Mouse (Mus musculus): ENCODE results near the gene Tnr. TPM values are rescaled to one million over a fixed set of nuclear protein-coding genes. Genes with fewer than 3 reads are reported as not detected.

Gene Tnr
- polyA plus RNA-seq, 1 experiment from 2014 or later, result not detected

DNA sequence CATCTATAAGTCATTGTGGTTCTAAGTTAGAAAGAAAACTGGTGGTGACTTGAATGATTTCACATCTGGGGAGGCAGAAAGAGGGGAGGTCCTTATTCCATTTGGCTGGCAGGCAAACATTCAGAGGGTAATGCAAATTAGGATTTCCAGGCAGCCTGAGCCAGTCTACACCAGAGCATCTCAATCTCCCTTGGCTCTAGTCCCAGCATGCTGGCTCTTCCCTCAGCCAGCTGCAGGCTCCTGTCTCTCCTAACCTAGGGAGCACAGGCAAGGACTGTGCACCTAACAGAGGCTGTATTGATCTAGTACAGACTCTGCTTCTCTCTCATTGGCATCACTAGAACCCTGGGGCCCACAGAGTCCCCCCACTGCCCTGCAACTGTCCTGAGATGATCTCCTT is 237.4 kb downstream of the Tnr start:
- no peaks in the 10 kb centered on the region for H3K9me3 ChIP-seq
- no peak overlapping the region for H3K27ac ChIP-seq (replicated peaks)
- no peak overlapping the region for H3K4me2 ChIP-seq
- H3K4me1 ChIP-seq, result no peaks in the 10 kb centered on the region
- H3K9ac ChIP-seq, result no peak overlapping the region
- H3K27me3 ChIP-seq (replicated peaks), result no peaks in the 10 kb centered on the region
- no peak overlapping the region for H3K4me3 ChIP-seq
- no peaks in the 10 kb centered on the region for H3K36me3 ChIP-seq
- no peak for ATAC-seq (ENCODE audit: extremely low read depth, insufficient number of reproducible peaks, low FRiP score, low TSS enrichment)

DNA sequence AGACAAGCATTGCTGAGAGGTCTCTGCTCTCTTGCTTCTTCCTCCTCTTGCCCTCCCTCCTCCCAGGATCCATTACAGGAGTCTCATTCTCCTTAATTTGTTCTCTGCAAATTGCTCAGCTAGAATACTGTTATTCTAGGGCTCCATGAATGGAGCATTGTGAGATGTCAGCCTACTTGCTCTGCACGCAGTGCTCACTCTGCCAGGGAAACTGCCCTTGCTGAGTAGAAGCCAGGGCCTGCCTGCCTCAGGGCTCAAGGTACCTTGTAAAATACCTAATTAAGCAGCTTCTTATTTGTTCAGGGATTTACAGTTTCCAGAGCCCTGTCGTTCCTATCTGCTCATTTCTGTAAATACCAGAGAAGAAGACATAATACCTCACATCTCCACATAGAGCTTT is 240.3 kb downstream of the Tnr start:
- Histone ChIP-seq H3K4me2 (no peak overlapping the region), H3K4me3 (no peak overlapping the region), H3K36me3 (no peaks in the 10 kb centered on the region), H3K9me3 (no peaks in the 10 kb centered on the region), H3K9ac (no peak overlapping the region), H3K27me3 (replicated peaks) (peaks cover 4% of the 10 kb centered on the region; the same call in 1 of the 2 replicates), H3K27ac (replicated peaks) (no peak overlapping the region), H3K4me1 (no peaks in the 10 kb centered on the region)
- 69% methylated on average over 2 of the region's 2 CpGs for WGBS
- ATAC-seq (ENCODE audit: extremely low read depth, insufficient number of reproducible peaks, low FRiP score, low TSS enrichment), result no peak

DNA sequence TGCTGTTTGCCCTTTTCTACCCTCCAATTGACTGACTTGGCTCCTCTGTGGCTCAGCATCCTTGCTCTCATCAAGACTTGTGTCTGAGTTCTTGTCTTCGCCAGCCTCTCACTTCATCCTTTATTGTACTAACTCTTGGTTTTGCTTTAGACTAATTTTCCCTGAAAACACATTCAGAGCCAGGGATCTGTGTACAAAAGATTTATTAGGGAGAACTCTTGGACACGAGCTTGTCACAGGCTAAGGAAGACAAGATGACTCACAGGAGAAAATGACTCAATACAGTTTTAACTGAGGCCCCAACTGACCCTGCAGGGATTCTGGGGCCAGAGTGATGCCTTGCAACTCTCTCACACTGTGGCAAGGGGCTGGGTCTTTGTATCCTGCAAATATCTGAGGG is 241.3 kb downstream of the Tnr start:
- no peaks in the 10 kb centered on the region for H3K9me3 ChIP-seq
- H3K9ac ChIP-seq, result no peak overlapping the region
- H3K36me3 ChIP-seq, result no peaks in the 10 kb centered on the region
- H3K4me2 ChIP-seq, result no peak overlapping the region
- H3K4me3 ChIP-seq, result no peak overlapping the region
- peaks cover 4% of the 10 kb centered on the region; the same call in 1 of the 2 replicates for H3K27me3 ChIP-seq (replicated peaks)
- H3K4me1 ChIP-seq, result no peaks in the 10 kb centered on the region
- WGBS, result 61% methylated on average over 2 of the region's 2 CpGs
- no peak for ATAC-seq (ENCODE audit: extremely low read depth, insufficient number of reproducible peaks, low FRiP score, low TSS enrichment)
- no peak overlapping the region for H3K27ac ChIP-seq (replicated peaks)

- WGBS, result 70% methylated on average over 6 of the region's 6 CpGs
- Histone ChIP-seq H3K4me1 (no peaks in the 10 kb centered on the region), H3K27ac (replicated peaks) (no peak overlapping the region), H3K27me3 (replicated peaks) (peaks cover 4% of the 10 kb centered on the region; the same call in 1 of the 2 replicates), H3K9me3 (no peaks in the 10 kb centered on the region), H3K36me3 (no peaks in the 10 kb centered on the region), H3K4me2 (no peak overlapping the region), H3K9ac (no peak overlapping the region), H3K4me3 (no peak overlapping the region)
- no peak for ATAC-seq (ENCODE audit: extremely low read depth, insufficient number of reproducible peaks, low FRiP score, low TSS enrichment)
Measured at GRCm38 (mm10) chr1:159769948-159770347, 246.4 kb downstream of the Tnr start.

DNA sequence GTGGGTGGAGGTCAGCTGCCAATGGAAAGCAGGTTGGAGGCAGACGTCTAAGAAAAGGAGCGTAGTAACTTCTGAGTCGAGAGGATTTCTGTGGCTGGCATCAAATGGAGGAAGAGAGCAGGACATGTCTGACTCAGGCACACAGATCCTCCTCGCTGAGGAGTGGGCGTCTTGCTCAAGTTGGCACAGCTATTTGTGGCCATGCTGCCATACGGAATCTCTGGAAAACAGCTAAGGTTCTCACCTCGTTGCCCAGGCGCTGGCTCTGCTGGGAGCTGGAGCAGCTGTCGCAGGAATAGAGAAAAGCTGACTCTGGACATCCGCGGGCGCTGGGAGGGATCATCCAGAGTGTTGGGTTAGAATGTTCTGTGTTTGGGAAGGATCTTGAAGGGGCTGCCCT is 250.1 kb downstream of the Tnr start:
- 69% methylated on average over 12 of the region's 12 CpGs for WGBS
- H3K4me3 ChIP-seq, result no peak overlapping the region
- no peak for ATAC-seq (ENCODE audit: extremely low read depth, insufficient number of reproducible peaks, low FRiP score, low TSS enrichment)
- H3K9ac ChIP-seq, result no peak overlapping the region
- no peaks in the 10 kb centered on the region for H3K4me1 ChIP-seq
- no peaks in the 10 kb centered on the region for H3K9me3 ChIP-seq
- no peaks in the 10 kb centered on the region for H3K36me3 ChIP-seq
- no peaks in the 10 kb centered on the region for H3K27me3 ChIP-seq (replicated peaks)
- H3K27ac ChIP-seq (replicated peaks), result no peak overlapping the region
- no peak overlapping the region for H3K4me2 ChIP-seq

DNA sequence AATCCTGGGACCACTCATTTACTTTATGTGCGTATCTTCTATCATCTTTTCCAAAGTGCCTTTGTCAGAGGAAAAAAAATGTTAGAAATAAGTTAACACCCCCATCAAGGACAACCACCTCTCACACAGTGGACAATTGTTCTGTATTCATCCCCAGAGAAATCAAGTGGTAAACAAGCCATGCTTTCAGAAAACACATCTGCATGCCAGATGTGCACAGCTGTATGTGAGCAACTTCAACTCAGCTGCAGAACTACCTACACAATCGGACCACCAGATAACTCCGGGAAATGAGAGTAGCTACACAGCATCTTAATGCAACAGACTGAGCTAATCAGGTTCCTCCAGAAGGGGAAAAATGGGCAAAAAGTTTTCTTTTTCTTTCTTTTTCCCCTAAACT is 251.6 kb downstream of the Tnr start:
- Histone ChIP-seq H3K4me1 (no peaks in the 10 kb centered on the region), H3K27ac (replicated peaks) (no peak overlapping the region), H3K36me3 (no peaks in the 10 kb centered on the region), H3K4me2 (no peak overlapping the region), H3K27me3 (replicated peaks) (no peaks in the 10 kb centered on the region), H3K4me3 (no peak overlapping the region), H3K9me3 (no peaks in the 10 kb centered on the region), H3K9ac (no peak overlapping the region)
- ATAC-seq (ENCODE audit: extremely low read depth, insufficient number of reproducible peaks, low FRiP score, low TSS enrichment), result no peak
- 67% methylated on average over 3 of the region's 3 CpGs for WGBS

GRCm38 (mm10) chr1:159777107-159777506 is 253.5 kb downstream of the Tnr start:
- Histone ChIP-seq H3K27ac (replicated peaks) (no peak overlapping the region), H3K9me3 (no peaks in the 10 kb centered on the region), H3K9ac (no peak overlapping the region), H3K4me3 (no peak overlapping the region), H3K4me1 (no peaks in the 10 kb centered on the region), H3K27me3 (replicated peaks) (no peaks in the 10 kb centered on the region), H3K36me3 (no peaks in the 10 kb centered on the region), H3K4me2 (no peak overlapping the region)
- 63% methylated on average over 3 of the region's 3 CpGs for WGBS
- ATAC-seq (ENCODE audit: extremely low read depth, insufficient number of reproducible peaks, low FRiP score, low TSS enrichment), result no peak

- Histone ChIP-seq H3K9me3 (no peaks in the 10 kb centered on the region), H3K36me3 (no peaks in the 10 kb centered on the region), H3K4me2 (no peak overlapping the region), H3K4me1 (no peaks in the 10 kb centered on the region), H3K9ac (no peak overlapping the region), H3K27me3 (replicated peaks) (no peaks in the 10 kb centered on the region), H3K27ac (replicated peaks) (no peak overlapping the region), H3K4me3 (no peak overlapping the region)
- no peak for ATAC-seq (ENCODE audit: extremely low read depth, insufficient number of reproducible peaks, low FRiP score, low TSS enrichment)
- 76% methylated on average over 3 of the region's 3 CpGs for WGBS
Measured at GRCm38 (mm10) chr1:159779424-159779823, 255.9 kb downstream of the Tnr start.

GRCm38 (mm10) chr1:159783842-159784241 is 260.3 kb downstream of the Tnr start:
- Histone ChIP-seq H3K4me3 (no peak overlapping the region), H3K36me3 (no peaks in the 10 kb centered on the region), H3K27me3 (replicated peaks) (no peaks in the 10 kb centered on the region), H3K9me3 (no peaks in the 10 kb centered on the region), H3K4me1 (no peaks in the 10 kb centered on the region), H3K9ac (no peak overlapping the region), H3K27ac (replicated peaks) (no peak overlapping the region), H3K4me2 (no peak overlapping the region)
- 37% methylated on average over 5 of the region's 5 CpGs for WGBS
- ATAC-seq (ENCODE audit: extremely low read depth, insufficient number of reproducible peaks, low FRiP score, low TSS enrichment), result no peak

- Histone ChIP-seq H3K9me3 (no peaks in the 10 kb centered on the region), H3K36me3 (no peaks in the 10 kb centered on the region), H3K4me3 (no peak overlapping the region), H3K9ac (no peak overlapping the region), H3K4me2 (no peak overlapping the region), H3K27ac (replicated peaks) (no peak overlapping the region), H3K4me1 (no peaks in the 10 kb centered on the region), H3K27me3 (replicated peaks) (no peaks in the 10 kb centered on the region)
- 57% methylated on average over 4 of the region's 4 CpGs for WGBS
- no peak for ATAC-seq (ENCODE audit: extremely low read depth, insufficient number of reproducible peaks, low FRiP score, low TSS enrichment)
Measured at GRCm38 (mm10) chr1:159788312-159788711, 264.7 kb downstream of the Tnr start.

DNA sequence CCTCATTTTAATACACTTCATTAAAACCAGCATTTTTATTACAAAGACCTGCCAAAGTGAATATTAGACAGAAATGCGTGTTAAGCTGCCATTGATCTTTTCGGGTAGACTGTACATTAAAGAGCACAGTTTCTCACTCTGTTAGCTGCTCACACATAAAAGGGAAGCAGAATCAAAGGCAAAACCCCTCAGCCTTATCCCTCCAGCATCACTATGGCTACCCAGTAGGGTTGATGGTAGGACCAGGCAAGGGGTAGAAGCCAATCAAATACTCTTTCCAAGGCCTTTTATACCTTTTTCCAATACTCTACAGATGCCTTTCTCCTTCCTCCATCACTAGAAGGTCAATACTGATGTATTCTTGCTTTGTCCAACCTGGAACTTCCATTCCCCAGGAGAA is 269.0 kb downstream of the Tnr start:
- ATAC-seq (ENCODE audit: extremely low read depth, insufficient number of reproducible peaks, low FRiP score, low TSS enrichment), result no peak
- Histone ChIP-seq H3K4me1 (no peaks in the 10 kb centered on the region), H3K27me3 (replicated peaks) (no peaks in the 10 kb centered on the region), H3K4me3 (no peak overlapping the region), H3K9me3 (no peaks in the 10 kb centered on the region), H3K27ac (replicated peaks) (no peak overlapping the region), H3K36me3 (no peaks in the 10 kb centered on the region), H3K9ac (no peak overlapping the region), H3K4me2 (no peak overlapping the region)
- WGBS, result 93% methylated on average over 2 of the region's 2 CpGs

DNA sequence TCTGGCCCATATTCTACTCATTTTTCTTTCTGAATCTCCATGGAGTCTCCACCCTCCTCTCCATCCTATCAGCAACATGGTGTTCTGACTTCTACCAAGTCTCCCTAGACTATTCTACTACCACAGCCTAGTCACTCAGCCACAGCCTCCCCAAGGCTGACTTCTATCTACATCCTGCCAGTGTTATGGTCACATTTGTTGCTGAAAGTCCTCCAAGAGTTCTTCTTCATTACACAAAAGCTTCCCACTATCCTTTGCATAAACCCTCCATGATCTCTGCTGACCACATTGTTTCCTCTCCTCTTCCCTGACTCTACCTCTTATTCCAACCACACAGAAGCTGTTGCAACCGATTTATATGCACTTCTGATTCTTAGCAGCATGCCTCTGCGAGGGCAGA is 272.5 kb downstream of the Tnr start:
- no peaks in the 10 kb centered on the region for H3K36me3 ChIP-seq
- no peaks in the 10 kb centered on the region for H3K9me3 ChIP-seq
- no peaks in the 10 kb centered on the region for H3K4me1 ChIP-seq
- H3K9ac ChIP-seq, result no peak overlapping the region
- no peak overlapping the region for H3K4me2 ChIP-seq
- no peak overlapping the region for H3K4me3 ChIP-seq
- WGBS, result 75% methylated on average over 2 of the region's 2 CpGs
- ATAC-seq (ENCODE audit: extremely low read depth, insufficient number of reproducible peaks, low FRiP score, low TSS enrichment), result no peak
- H3K27me3 ChIP-seq (replicated peaks), result no peaks in the 10 kb centered on the region
- H3K27ac ChIP-seq (replicated peaks), result no peak overlapping the region

DNA sequence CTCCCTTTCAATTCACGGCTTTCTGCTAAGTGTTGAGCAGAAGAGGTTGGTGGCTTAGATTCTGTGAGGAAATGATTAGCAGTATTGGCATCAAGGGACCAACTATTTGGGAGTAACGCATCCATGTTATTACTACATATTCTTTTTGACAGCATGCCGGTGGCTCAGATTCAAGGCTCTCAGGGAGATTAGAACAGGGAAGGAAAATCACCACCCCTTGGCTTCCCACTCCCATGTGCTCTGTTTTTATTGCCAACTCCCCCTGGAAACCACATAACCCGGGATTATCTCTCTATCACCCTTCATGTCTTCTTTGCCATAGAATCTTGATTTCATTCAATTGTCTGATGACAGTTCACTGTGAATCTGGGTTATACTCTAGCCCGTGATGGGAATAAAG is 276.8 kb downstream of the Tnr start:
- H3K9ac ChIP-seq, result no peak overlapping the region
- no peak overlapping the region for H3K27ac ChIP-seq (replicated peaks)
- H3K4me2 ChIP-seq, result no peak overlapping the region
- no peaks in the 10 kb centered on the region for H3K36me3 ChIP-seq
- no peaks in the 10 kb centered on the region for H3K4me1 ChIP-seq
- 76% methylated on average over 5 of the region's 5 CpGs for WGBS
- H3K27me3 ChIP-seq (replicated peaks), result no peaks in the 10 kb centered on the region
- H3K4me3 ChIP-seq, result no peak overlapping the region
- no peaks in the 10 kb centered on the region for H3K9me3 ChIP-seq
- ATAC-seq (ENCODE audit: extremely low read depth, insufficient number of reproducible peaks, low FRiP score, low TSS enrichment), result no peak

All from heart, embryonic 13.5 days (tissue).